ENCODE assay signal across 33 mouse cellular contexts in the genomic region with DNA sequence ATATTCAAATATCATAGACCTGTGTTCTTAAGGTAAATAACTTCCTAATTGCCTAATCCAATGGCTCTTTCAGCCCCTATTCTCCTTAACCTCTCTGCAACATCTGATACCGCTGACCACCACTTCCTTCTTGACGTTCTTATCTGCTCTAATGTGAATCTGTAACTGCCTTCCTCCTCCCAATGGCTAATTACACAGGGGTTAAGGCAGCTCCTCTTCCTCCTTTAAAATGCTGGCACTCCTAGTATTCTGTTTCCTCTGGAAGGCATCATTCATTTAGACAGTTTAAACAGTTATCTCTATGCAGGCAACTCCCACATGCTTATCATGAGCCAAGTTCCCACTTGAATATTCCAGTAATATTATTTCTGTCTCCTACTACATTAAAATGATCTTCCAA. TPM values are rescaled to one million over a fixed set of nuclear protein-coding genes. Genes with fewer than 3 reads are reported as not detected.
DNase-seq lines count a peak whose midpoint lies in the region; ATAC-seq and TF ChIP-seq lines count a peak whose summit lies in the region.
"Had no signal": no experiment of that assay in that cellular context is flagged by ENCODE, and none has a peak within 500 bp of the region (broad histone marks: within the 10 kb centered on the region; RNA-seq: fewer than 3 reads in every experiment).

No protein-coding gene starts in this region.

- no peak for ATAC-seq in kidney, embryonic 14.5 days (ENCODE audit: low FRiP score, low TSS enrichment)
- peak; percentile 59 for ATAC-seq in megakaryocyte progenitor cell, adult 5-6 weeks (replicated peaks; ENCODE audit: poor library complexity)
- ATAC-seq in hindbrain, embryonic 14.5 days (ENCODE audit: low FRiP score): no peak
- ATAC-seq: CD4-positive, CD25-positive, alpha-beta regulatory T cell, adult 4 months; forebrain, postnatal 0 days; hindbrain, embryonic 16.5 days; intestine, embryonic 15.5 days; midbrain, embryonic 16.5 days had no signal

- no peak overlapping the region for H3K9ac ChIP-seq in kidney, embryonic 14.5 days (ENCODE audit: low read depth, low read length)
- H3K9ac ChIP-seq in hindbrain, embryonic 14.5 days: no peak overlapping the region
- H3K9ac ChIP-seq: embryonic facial prominence, embryonic 15.5 days; forebrain, embryonic 12.5 days; forebrain, postnatal 0 days; intestine, embryonic 15.5 days; limb, embryonic 13.5 days; liver, embryonic 14.5 days; lung, embryonic 14.5 days had no signal

- H3K9me3 ChIP-seq in kidney, embryonic 14.5 days (ENCODE audit: control insufficient read depth, low read length): no peaks in the 10 kb centered on the region
- no peaks in the 10 kb centered on the region for H3K9me3 ChIP-seq in hindbrain, embryonic 14.5 days (ENCODE audit: control insufficient read depth, low read length)
- H3K9me3 ChIP-seq: embryonic facial prominence, embryonic 10.5 days; embryonic facial prominence, embryonic 15.5 days; forebrain, embryonic 12.5 days; intestine, embryonic 15.5 days; limb, embryonic 13.5 days had no signal

- no peak overlapping the region for H3K27ac ChIP-seq in kidney, adult 2 months (ENCODE audit: insufficient read depth, low read depth, low read length)
- H3K27ac ChIP-seq in kidney, embryonic 14.5 days (ENCODE audit: low read depth, low read length): no peak overlapping the region
- no peak overlapping the region for H3K27ac ChIP-seq in hindbrain, embryonic 14.5 days
- H3K27ac ChIP-seq: embryonic facial prominence, embryonic 10.5 days; embryonic facial prominence, embryonic 15.5 days; forebrain, embryonic 12.5 days; intestine, embryonic 15.5 days; limb, embryonic 13.5 days; liver, embryonic 14.5 days; macrophage; stomach, postnatal 0 days had no signal

- TF ChIP-seq CTCF in kidney, adult 2 months (conservative IDR thresholded peaks at IDR 0.05; ENCODE audit: insufficient read depth, insufficient read length, low read depth, low read length): no peak

- 47% methylated on average over 2 of the region's 2 CpGs for WGBS in kidney, adult 2 months
- 53% methylated on average over 2 of the region's 2 CpGs for WGBS in kidney, embryonic 14.5 days
- 83% methylated on average over 2 of the region's 2 CpGs for WGBS in hindbrain, embryonic 14.5 days

- DNase-seq in kidney, adult 2 months: peak; percentile 36
- peak; percentile 82 for DNase-seq in 416B (ENCODE audit: low read depth)
- DNase-seq in MEL-GATA-1-ER (ENCODE audit: extremely low read depth, low read depth): peak; percentile 50
- DNase-seq in urinary bladder, adult 18-20 months (ENCODE audit: low spot score in 2 of 2): no peak
- DNase-seq in hindbrain, embryonic 14.5 days (ENCODE audit: low spot score): no peak
- DNase-seq: adrenal gland, adult 8-10 months; cerebellum, adult 2 months; cerebellum, postnatal 14 days; forebrain, postnatal 0 days; gastrocnemius, postnatal 14 days; heart, adult 18-20 months; heart, postnatal 36 days; kidney, adult 8-10 months; kidney, postnatal 10 days; lung, embryonic 14.5 days; right cerebral cortex, postnatal 4 days; thymus, adult 18-20 months; thymus, postnatal 25 days had no signal

- TF ChIP-seq POLR2A in kidney, adult 2 months (IDR thresholded peaks at IDR 0.05; ENCODE audit: low read depth, low read length): no peak

- H3K27me3 ChIP-seq in kidney, adult 2 months (replicated peaks; ENCODE audit: control insufficient read depth, insufficient read depth, low read length): no peaks in the 10 kb centered on the region
- H3K27me3 ChIP-seq in kidney, embryonic 14.5 days (ENCODE audit: control insufficient read depth, insufficient read depth, low read length): no peaks in the 10 kb centered on the region
- no peaks in the 10 kb centered on the region for H3K27me3 ChIP-seq in hindbrain, embryonic 14.5 days (ENCODE audit: control insufficient read depth, insufficient read depth, low read length)
- H3K27me3 ChIP-seq: embryonic facial prominence, embryonic 15.5 days; forebrain, embryonic 12.5 days; intestine, embryonic 15.5 days; limb, embryonic 13.5 days had no signal

- H3K4me3 ChIP-seq in kidney, adult 2 months (ENCODE audit: insufficient read depth, low read depth, low read length): no peak overlapping the region
- no peak overlapping the region for H3K4me3 ChIP-seq in kidney, embryonic 14.5 days (ENCODE audit: low read length)
- H3K4me3 ChIP-seq in hindbrain, embryonic 14.5 days (replicated peaks; ENCODE audit: low read length): no peak overlapping the region
- H3K4me3 ChIP-seq: embryonic facial prominence, embryonic 10.5 days; embryonic facial prominence, embryonic 15.5 days; forebrain, embryonic 12.5 days; intestine, embryonic 15.5 days; limb, embryonic 13.5 days had no signal

- no peak overlapping the region for H3K4me2 ChIP-seq in kidney, embryonic 14.5 days (replicated peaks; ENCODE audit: low read depth, low read length)
- H3K4me2 ChIP-seq in hindbrain, embryonic 14.5 days (replicated peaks): no peak overlapping the region
- H3K4me2 ChIP-seq: embryonic facial prominence, embryonic 15.5 days; forebrain, embryonic 12.5 days; heart, embryonic 11.5 days; intestine, embryonic 15.5 days; limb, embryonic 13.5 days; lung, embryonic 14.5 days; midbrain, embryonic 11.5 days had no signal

- H3K4me1 ChIP-seq in kidney, adult 2 months (ENCODE audit: control insufficient read depth, insufficient read depth, low read length): peaks cover 13% of the 10 kb centered on the region; the same call in 1 of the 2 replicates
- H3K4me1 ChIP-seq in kidney, embryonic 14.5 days (ENCODE audit: control insufficient read depth, insufficient read depth, low read length): 0 out of 2 replicates have a peak, but pooled peaks cover 3% of the 10 kb centered on the region
- no peaks in the 10 kb centered on the region; the same call in 1 of the 2 replicates for H3K4me1 ChIP-seq in hindbrain, embryonic 14.5 days (replicated peaks; ENCODE audit: control insufficient read depth, insufficient read depth, low read length)
- H3K4me1 ChIP-seq: embryonic facial prominence, embryonic 10.5 days; embryonic facial prominence, embryonic 15.5 days; forebrain, embryonic 12.5 days; limb, embryonic 13.5 days had no signal

- no peaks in the 10 kb centered on the region for H3K36me3 ChIP-seq in kidney, adult 2 months (ENCODE audit: control insufficient read depth, insufficient read depth, low read length)
- H3K36me3 ChIP-seq in kidney, embryonic 14.5 days (ENCODE audit: control insufficient read depth, insufficient read depth, low read length): peaks cover 25% of the 10 kb centered on the region
- H3K36me3 ChIP-seq in hindbrain, embryonic 14.5 days (replicated peaks; ENCODE audit: control insufficient read depth, insufficient read depth): peaks cover 22% of the 10 kb centered on the region

RNA-seq across cellular contexts. Expression of a gene that starts 53.5 kb away (rescaled TPM):
- polyA plus RNA-seq in kidney, adult 2 months (2012; rRNA removed): 19.5 and 21.5 TPM in 2 replicates
- 2.4 and 3.3 TPM in 2 replicates for polyA plus RNA-seq in kidney, embryonic 14.5 days (2014; fragmentation: Nextera tagmentation; extraction: Ambion mirVana)
- 11.3 and 15.9 TPM in 2 replicates for total RNA-seq in megakaryocyte progenitor cell, adult 5-6 weeks (2015)
- 13.1 TPM in 2 replicates for total RNA-seq in megakaryocyte progenitor cell, adult 5-6 weeks (2017)
- polyA plus RNA-seq in hindbrain, embryonic 14.5 days (2014; fragmentation: Nextera tagmentation; extraction: Ambion mirVana): 1.6 and 2.2 TPM in 2 replicates

RNA-seq across cellular contexts. Expression of a gene that starts 54.3 kb away (rescaled TPM):
- 46.4 and 50.8 TPM in 2 replicates for polyA plus RNA-seq in kidney, adult 2 months (2012; rRNA removed)
- 31.0 and 33.6 TPM in 2 replicates for polyA plus RNA-seq in kidney, embryonic 14.5 days (2014; fragmentation: Nextera tagmentation; extraction: Ambion mirVana)
- total RNA-seq in megakaryocyte progenitor cell, adult 5-6 weeks (2015): 58.0 and 60.1 TPM in 2 replicates
- total RNA-seq in megakaryocyte progenitor cell, adult 5-6 weeks (2017): 9.0 and 12.6 TPM in 2 replicates
- polyA plus RNA-seq in hindbrain, embryonic 14.5 days (2014; fragmentation: Nextera tagmentation; extraction: Ambion mirVana): 33.8 and 36.9 TPM in 2 replicates

Comparison
In these comparisons a context has a peak if more than half of its experiments do, and no peak if none do; other contexts are left out.
1. DNase-seq: peak in kidney, adult 2 months (single experiment), 416B (single experiment) and MEL-GATA-1-ER (single experiment); none in urinary bladder, adult 18-20 months (0 of 2) and hindbrain, embryonic 14.5 days (single experiment).